Mouse (Mus musculus): ENCODE results near the gene Kdm4b. TPM values are rescaled to one million over a fixed set of nuclear protein-coding genes. Genes with fewer than 3 reads are reported as not detected.

The Kdm4b gene
- 0.64 TPM for polyA plus RNA-seq (2014; fragmentation: Illumina TruSeq; extraction: RNeasy Lipid Tissue Mini Kit (QIAGEN cat#74804); ENCODE audit: low read depth, low replicate concordance)

GRCm38 (mm10) chr17:56325450-56326152 lies at the start of gene Kdm4b:
Gene Kdm4b (plus strand): TSS chr17:56326062.

GRCm38 (mm10) chr17:56276643-56277566 lies 49.0 kb upstream of the Kdm4b start, which contains the start of gene Ticam1:
Gene Ticam1 (minus strand): TSS chr17:56276786.

GRCm38 (mm10) chr17:56292531-56293222 lies 33.2 kb upstream of the Kdm4b start, which contains the start of gene Plin3:
Gene Plin3 (minus strand): TSS chr17:56292873.

GRCm38 (mm10) chr17:56300186-56300585 lies 25.7 kb upstream of the Kdm4b start, which contains the start of gene Arrdc5:
Gene Arrdc5 (minus strand): TSS chr17:56300286.

GRCm38 (mm10) chr17:56303160-56303846 lies 22.6 kb upstream of the Kdm4b start, which contains the start of gene Uhrf1:
Gene Uhrf1 (plus strand): TSS chr17:56303321.

Other genes with a start within 250 kb of the Kdm4b start
- gene Hdgfl2, start 246.4 kb upstream of the Kdm4b start, polyA plus RNA-seq (2014; fragmentation: Illumina TruSeq; extraction: RNeasy Lipid Tissue Mini Kit (QIAGEN cat#74804); ENCODE audit: low read depth, low replicate concordance) = 4.5 TPM
- 0.24 TPM for gene Plin4, start 216.3 kb upstream of the Kdm4b start, polyA plus RNA-seq (2014; fragmentation: Illumina TruSeq; extraction: RNeasy Lipid Tissue Mini Kit (QIAGEN cat#74804); ENCODE audit: low read depth, low replicate concordance)
- gene Plin5, start 208.5 kb upstream of the Kdm4b start, polyA plus RNA-seq (2014; fragmentation: Illumina TruSeq; extraction: RNeasy Lipid Tissue Mini Kit (QIAGEN cat#74804); ENCODE audit: low read depth, low replicate concordance) = 8.7 TPM
- gene Lrg1, start 204.1 kb upstream of the Kdm4b start, polyA plus RNA-seq (2014; fragmentation: Illumina TruSeq; extraction: RNeasy Lipid Tissue Mini Kit (QIAGEN cat#74804); ENCODE audit: low read depth, low replicate concordance) = 5.9 TPM
- gene Sema6b, start 185.7 kb upstream of the Kdm4b start, polyA plus RNA-seq (2014; fragmentation: Illumina TruSeq; extraction: RNeasy Lipid Tissue Mini Kit (QIAGEN cat#74804); ENCODE audit: low read depth, low replicate concordance) = not detected
- gene Tnfaip8l1, start 163.6 kb upstream of the Kdm4b start, polyA plus RNA-seq (2014; fragmentation: Illumina TruSeq; extraction: RNeasy Lipid Tissue Mini Kit (QIAGEN cat#74804); ENCODE audit: low read depth, low replicate concordance) = 7.9 TPM
- gene Mydgf, start 142.1 kb upstream of the Kdm4b start, polyA plus RNA-seq (2014; fragmentation: Illumina TruSeq; extraction: RNeasy Lipid Tissue Mini Kit (QIAGEN cat#74804); ENCODE audit: low read depth, low replicate concordance) = 15.3 TPM
- 1.1 TPM for gene Dpp9, start 107.2 kb upstream of the Kdm4b start, polyA plus RNA-seq (2014; fragmentation: Illumina TruSeq; extraction: RNeasy Lipid Tissue Mini Kit (QIAGEN cat#74804); ENCODE audit: low read depth, low replicate concordance)
- 2.0 TPM for gene Fem1a, start 69.3 kb upstream of the Kdm4b start, polyA plus RNA-seq (2014; fragmentation: Illumina TruSeq; extraction: RNeasy Lipid Tissue Mini Kit (QIAGEN cat#74804); ENCODE audit: low read depth, low replicate concordance)
- gene Ticam1, start 49.3 kb upstream of the Kdm4b start, polyA plus RNA-seq (2014; fragmentation: Illumina TruSeq; extraction: RNeasy Lipid Tissue Mini Kit (QIAGEN cat#74804); ENCODE audit: low read depth, low replicate concordance) = 0.61 TPM
- 6.8 TPM for gene Plin3, start 33.2 kb upstream of the Kdm4b start, polyA plus RNA-seq (2014; fragmentation: Illumina TruSeq; extraction: RNeasy Lipid Tissue Mini Kit (QIAGEN cat#74804); ENCODE audit: low read depth, low replicate concordance)
- not detected for gene Arrdc5, start 25.8 kb upstream of the Kdm4b start, polyA plus RNA-seq (2014; fragmentation: Illumina TruSeq; extraction: RNeasy Lipid Tissue Mini Kit (QIAGEN cat#74804); ENCODE audit: low read depth, low replicate concordance)
- not detected for gene Uhrf1, start 22.7 kb upstream of the Kdm4b start, polyA plus RNA-seq (2014; fragmentation: Illumina TruSeq; extraction: RNeasy Lipid Tissue Mini Kit (QIAGEN cat#74804); ENCODE audit: low read depth, low replicate concordance)
- gene Ptprs, start 150.4 kb downstream of the Kdm4b start, polyA plus RNA-seq (2014; fragmentation: Illumina TruSeq; extraction: RNeasy Lipid Tissue Mini Kit (QIAGEN cat#74804); ENCODE audit: low read depth, low replicate concordance) = 0.08 TPM
- not detected for gene Znrf4, start 186.4 kb downstream of the Kdm4b start, polyA plus RNA-seq (2014; fragmentation: Illumina TruSeq; extraction: RNeasy Lipid Tissue Mini Kit (QIAGEN cat#74804); ENCODE audit: low read depth, low replicate concordance)
- gene Gm20219, start 228.3 kb downstream of the Kdm4b start, polyA plus RNA-seq (2014; fragmentation: Illumina TruSeq; extraction: RNeasy Lipid Tissue Mini Kit (QIAGEN cat#74804); ENCODE audit: low read depth, low replicate concordance) = not detected